In the genomic region with DNA sequence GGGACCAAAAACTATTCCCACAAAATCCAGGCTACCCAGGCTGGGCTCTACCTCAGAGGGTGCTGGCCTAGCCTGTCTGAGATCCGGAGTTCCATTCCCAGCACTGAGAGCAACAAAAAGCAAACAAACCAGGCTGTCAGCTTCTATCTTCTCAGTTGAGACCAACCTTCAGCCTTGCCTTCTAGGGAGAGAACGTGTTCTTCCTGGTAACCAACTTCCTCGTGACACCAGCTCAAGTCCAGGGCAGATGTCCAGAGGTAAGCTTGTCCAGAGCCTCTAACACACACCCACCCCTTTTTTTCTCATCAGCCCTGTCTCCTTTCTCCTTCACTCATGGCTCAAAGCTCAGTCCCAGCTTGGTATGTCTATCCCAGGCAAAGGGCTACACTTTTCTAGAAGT, we compare ENCODE assay signal across 22 mouse cellular contexts. TPM values are rescaled to one million over a fixed set of nuclear protein-coding genes. Genes with fewer than 3 reads are reported as not detected.
"Had no signal": no experiment of that assay in that cellular context is flagged by ENCODE, and none has a peak within 500 bp of the region (broad histone marks: within the 10 kb centered on the region; RNA-seq: fewer than 3 reads in every experiment).

No protein-coding gene starts in this region.

- H3K36me3 ChIP-seq: lung, embryonic 15.5 days; midbrain, embryonic 13.5 days; midbrain, embryonic 15.5 days; neural tube, embryonic 13.5 days; neural tube, embryonic 15.5 days had no signal

- H3K27me3 ChIP-seq: lung, embryonic 15.5 days had no signal

- H3K9me3 ChIP-seq: lung, embryonic 15.5 days; midbrain, embryonic 13.5 days; midbrain, embryonic 15.5 days; neural tube, embryonic 13.5 days; neural tube, embryonic 15.5 days had no signal

- H3K4me3 ChIP-seq: lung, embryonic 15.5 days; megakaryocyte, embryonic 14.5 days; midbrain, embryonic 13.5 days; midbrain, embryonic 15.5 days; myocyte; neural tube, embryonic 13.5 days; neural tube, embryonic 15.5 days had no signal

- DNase-seq: liver, postnatal 0 days; lung, adult 2 months; lung, postnatal 14 days; lung, postnatal 36 days; retina, postnatal 1 day; right cerebral cortex, adult 18-20 months; right cerebral cortex, postnatal 25 days; right cerebral cortex, postnatal 4 days; spleen, adult 18-20 months; thymus, adult 18-20 months; thymus, postnatal 14 days; thymus, postnatal 36 days had no signal

- ATAC-seq: liver, postnatal 0 days; lung, postnatal 0 days; midbrain, embryonic 13.5 days; midbrain, embryonic 15.5 days had no signal

- H3K27ac ChIP-seq: lung, embryonic 15.5 days; macrophage; midbrain, embryonic 13.5 days; midbrain, embryonic 15.5 days; neural tube, embryonic 13.5 days; neural tube, embryonic 15.5 days had no signal

- H3K9ac ChIP-seq: liver, postnatal 0 days; lung, embryonic 15.5 days; midbrain, embryonic 13.5 days; midbrain, embryonic 15.5 days; neural tube, embryonic 13.5 days; neural tube, embryonic 15.5 days had no signal

- H3K4me2 ChIP-seq: lung, embryonic 15.5 days; midbrain, embryonic 11.5 days; midbrain, embryonic 13.5 days; midbrain, embryonic 15.5 days; neural tube, embryonic 13.5 days; neural tube, embryonic 15.5 days had no signal

RNA-seq across cellular contexts. Expression of a gene that starts 3.7 kb away (rescaled TPM):
- polyA plus RNA-seq: macrophage had no signal
